Mouse (Mus musculus): Measurements from ENCODE around the gene Trim3. TPM values are rescaled to one million over a fixed set of nuclear protein-coding genes. Genes with fewer than 3 reads are reported as not detected.

The Trim3 gene
- polyA plus RNA-seq, 1 experiment from 2014 or later = 85.5 TPM

DNA sequence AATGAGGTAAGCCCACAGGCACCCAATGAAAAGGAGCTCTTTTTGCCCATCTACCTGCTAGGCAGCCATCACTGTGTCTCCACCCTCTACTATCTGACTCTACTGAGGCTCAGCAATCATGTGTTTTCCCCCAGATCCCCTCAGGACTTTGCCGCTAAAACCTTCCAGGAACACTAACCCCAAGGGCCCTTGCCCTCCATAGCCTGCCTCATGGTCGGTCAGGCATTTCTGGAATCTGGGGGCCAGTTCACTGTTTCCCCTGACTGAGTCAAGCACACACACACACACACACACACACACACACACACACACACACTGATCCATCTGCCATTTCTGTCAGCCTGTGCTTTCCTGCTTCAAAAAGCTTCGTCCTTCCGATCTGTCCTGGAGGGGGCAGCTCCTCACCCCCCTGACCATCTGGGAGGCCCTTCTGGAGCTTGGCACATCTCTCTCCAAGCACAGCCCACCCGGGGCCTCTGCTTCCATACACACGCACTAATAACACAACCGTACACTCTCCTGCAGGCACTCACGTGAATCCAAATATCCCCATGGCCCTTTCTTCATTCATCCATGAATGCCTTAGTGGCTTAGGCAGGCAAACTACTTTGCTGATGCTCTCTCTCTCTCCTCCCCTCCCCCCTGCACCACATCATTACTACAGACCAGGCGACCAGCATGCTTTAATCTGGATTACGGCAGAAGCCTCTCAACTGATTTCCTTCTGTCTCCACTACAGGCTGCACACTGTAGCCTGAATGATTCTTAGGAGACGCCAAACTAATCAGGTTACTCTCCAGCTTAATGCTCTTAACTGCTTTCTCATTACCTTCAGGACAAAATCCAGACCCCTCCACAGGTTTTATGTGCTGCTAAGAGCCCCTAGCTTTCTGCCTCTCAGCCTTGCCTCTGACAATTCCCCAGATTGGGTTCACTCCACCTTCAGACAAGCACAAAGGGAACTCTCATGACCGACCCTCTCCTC lies 63.6 kb downstream of the Trim3 start:
- Histone ChIP-seq H3K4me1 (replicated peaks; ENCODE audit: control insufficient read depth, insufficient read depth, low read length) (peaks cover 42% of the 10 kb centered on the region), H3K36me3 (replicated peaks; ENCODE audit: control insufficient read depth, insufficient read depth) (peaks cover 58% of the 10 kb centered on the region), H3K4me2 (replicated peaks) (peak overlapping the region; percentile 48), H3K27me3 (ENCODE audit: control insufficient read depth, insufficient read depth, low read length) (no peaks in the 10 kb centered on the region), H3K27ac (peak overlapping the region; percentile 79), H3K9me3 (ENCODE audit: control insufficient read depth, low read length) (no peaks in the 10 kb centered on the region), H3K9ac (peak overlapping the region; percentile 41), H3K4me3 (replicated peaks; ENCODE audit: low read length) (peak overlapping the region; percentile 18)
- DNase-seq (ENCODE audit: low spot score) (peak; percentile 32), ATAC-seq (ENCODE audit: low FRiP score) (peak; percentile 60)
- WGBS = 10% methylated on average over 12 of the region's 12 CpGs

DNA sequence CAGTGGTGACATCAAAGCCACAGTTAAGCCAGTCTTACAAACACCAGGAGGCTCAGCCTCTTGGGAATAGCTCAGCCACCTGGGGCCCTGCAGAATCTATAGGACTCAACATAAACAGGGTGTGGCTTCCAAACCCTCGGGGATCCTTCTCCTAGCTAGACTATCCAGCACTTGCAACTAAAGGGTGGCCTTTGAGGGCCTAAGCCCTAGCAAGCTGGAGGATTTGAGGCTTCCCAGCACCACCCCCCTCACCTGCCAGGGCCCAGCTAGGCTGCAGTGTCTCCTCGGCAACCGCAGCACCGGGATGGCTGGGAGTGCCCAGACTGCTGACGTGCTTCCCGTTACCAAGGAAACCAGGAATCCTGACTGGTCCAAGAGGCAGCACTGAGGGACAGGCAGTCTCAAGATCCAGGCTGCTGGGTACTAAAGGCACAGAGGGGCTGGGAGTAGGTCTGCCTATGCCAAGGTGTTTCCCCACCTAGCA lies 64.3 kb downstream of the Trim3 start:
- peak; percentile 74 for DNase-seq (ENCODE audit: low spot score)
- peak overlapping the region; percentile 48 for H3K4me2 ChIP-seq (replicated peaks)
- 2% methylated on average over 6 of the region's 6 CpGs for WGBS
- H3K27ac ChIP-seq = peak overlapping the region; percentile 79
- H3K9ac ChIP-seq = peak overlapping the region; percentile 41
- H3K9me3 ChIP-seq (ENCODE audit: control insufficient read depth, low read length) = no peaks in the 10 kb centered on the region
- peak; percentile 90 for ATAC-seq (ENCODE audit: low FRiP score)
- H3K4me3 ChIP-seq (replicated peaks; ENCODE audit: low read length) = peak overlapping the region; percentile 18
- peaks cover 37% of the 10 kb centered on the region for H3K4me1 ChIP-seq (replicated peaks; ENCODE audit: control insufficient read depth, insufficient read depth, low read length)
- peaks cover 62% of the 10 kb centered on the region for H3K36me3 ChIP-seq (replicated peaks; ENCODE audit: control insufficient read depth, insufficient read depth)
- no peaks in the 10 kb centered on the region for H3K27me3 ChIP-seq (ENCODE audit: control insufficient read depth, insufficient read depth, low read length)

DNA sequence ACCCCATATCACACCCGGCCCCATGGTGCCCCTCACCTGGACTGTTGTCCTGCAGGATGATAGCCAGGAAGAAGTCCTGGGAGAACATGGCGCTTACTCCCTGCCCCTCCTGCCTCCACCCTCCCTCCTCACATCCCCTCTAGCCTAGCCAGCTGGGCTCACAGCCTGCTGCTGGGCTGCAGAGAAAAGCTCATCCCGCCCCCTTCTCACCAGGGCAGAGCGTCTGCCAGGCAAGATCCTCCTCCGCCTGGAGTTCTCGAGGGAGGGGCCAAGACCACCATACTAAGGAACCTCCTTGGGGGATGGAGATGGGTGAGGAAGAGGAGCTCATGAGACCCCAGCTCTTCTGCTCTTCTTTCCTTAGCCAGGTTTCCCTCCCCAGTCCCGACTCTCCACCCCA lies 64.8 kb downstream of the Trim3 start:
- DNase-seq (ENCODE audit: low spot score) = peak; percentile 34
- Histone ChIP-seq H3K4me1 (replicated peaks; ENCODE audit: control insufficient read depth, insufficient read depth, low read length) (peaks cover 37% of the 10 kb centered on the region), H3K9ac (peak overlapping the region; percentile 41), H3K9me3 (ENCODE audit: control insufficient read depth, low read length) (no peaks in the 10 kb centered on the region), H3K27me3 (ENCODE audit: control insufficient read depth, insufficient read depth, low read length) (no peaks in the 10 kb centered on the region), H3K27ac (peak overlapping the region; percentile 79), H3K4me3 (replicated peaks; ENCODE audit: low read length) (peak overlapping the region; percentile 18), H3K4me2 (replicated peaks) (peak overlapping the region; percentile 48), H3K36me3 (replicated peaks; ENCODE audit: control insufficient read depth, insufficient read depth) (peaks cover 62% of the 10 kb centered on the region)
- peak; percentile 50 for ATAC-seq (ENCODE audit: low FRiP score)
- 8% methylated on average over 7 of the region's 7 CpGs for WGBS

DNA sequence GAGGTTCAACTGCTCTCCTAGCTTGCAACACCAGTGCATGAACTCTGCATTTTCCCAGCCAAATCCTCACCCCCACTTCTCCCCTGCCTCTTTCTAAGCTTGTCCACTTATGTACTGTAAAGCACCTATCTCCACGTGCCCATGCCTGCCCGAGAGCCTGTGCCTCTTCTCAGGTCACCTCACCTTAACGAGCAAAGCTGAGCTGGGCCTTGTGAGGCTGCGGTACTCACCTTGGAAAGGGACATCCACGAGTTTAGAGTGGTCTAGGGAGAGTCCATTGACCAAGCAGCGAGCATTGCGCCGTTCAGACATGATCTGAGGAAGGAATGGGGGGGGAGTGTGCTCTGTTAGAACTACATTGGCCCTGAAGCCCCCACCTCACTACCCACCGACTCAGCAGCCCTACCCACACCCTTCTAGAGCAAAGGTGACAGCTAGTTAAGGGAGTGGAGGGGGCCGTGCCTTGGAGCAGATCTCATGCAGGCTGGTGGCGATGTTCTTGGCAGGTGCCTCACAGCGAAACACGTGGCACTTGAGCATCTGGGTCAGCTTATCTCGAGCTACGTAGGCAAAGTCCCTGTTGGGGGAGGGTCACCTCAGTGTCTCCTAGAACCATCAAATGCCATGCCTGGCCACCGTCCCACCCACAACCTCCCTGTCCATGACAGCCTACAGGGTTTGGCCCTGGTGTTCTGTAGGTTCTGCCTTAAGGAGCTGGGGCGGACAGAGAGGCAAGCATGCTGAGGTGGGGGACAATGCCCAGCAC lies 68.1 kb downstream of the Trim3 start:
- no peak overlapping the region for H3K4me3 ChIP-seq (replicated peaks; ENCODE audit: low read length)
- peaks cover 26% of the 10 kb centered on the region for H3K4me1 ChIP-seq (replicated peaks; ENCODE audit: control insufficient read depth, insufficient read depth, low read length)
- H3K9ac ChIP-seq = no peak overlapping the region
- no peak overlapping the region for H3K27ac ChIP-seq
- no peaks in the 10 kb centered on the region for H3K9me3 ChIP-seq (ENCODE audit: control insufficient read depth, low read length)
- DNase-seq (ENCODE audit: low spot score) = no peak
- H3K36me3 ChIP-seq (replicated peaks; ENCODE audit: control insufficient read depth, insufficient read depth) = peaks cover 73% of the 10 kb centered on the region
- no peaks in the 10 kb centered on the region for H3K27me3 ChIP-seq (ENCODE audit: control insufficient read depth, insufficient read depth, low read length)
- 88% methylated on average over 17 of the region's 17 CpGs for WGBS
- no peak overlapping the region for H3K4me2 ChIP-seq (replicated peaks)
- no peak for ATAC-seq (ENCODE audit: low FRiP score)

DNA sequence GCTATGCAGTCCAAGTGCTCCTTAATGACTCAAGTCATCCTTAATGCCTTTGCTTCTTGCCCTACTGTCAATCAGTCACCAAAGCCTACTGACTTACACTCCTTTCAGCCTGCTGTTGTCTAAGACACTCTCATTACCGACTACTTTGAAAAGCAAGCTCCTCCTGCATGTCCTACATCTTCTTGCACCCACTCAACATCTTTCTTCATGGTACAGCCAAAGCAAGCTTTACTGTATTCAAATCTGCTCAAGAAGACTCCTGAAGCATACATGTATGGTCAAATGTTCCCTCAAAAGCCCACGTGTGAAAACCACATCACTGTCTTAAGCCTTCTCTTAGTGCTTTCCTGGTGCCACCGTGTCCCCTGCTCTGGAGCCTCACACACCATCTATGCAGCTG lies 70.0 kb downstream of the Trim3 start:
- no peak for DNase-seq (ENCODE audit: low spot score)
- Histone ChIP-seq H3K4me1 (replicated peaks; ENCODE audit: control insufficient read depth, insufficient read depth, low read length) (peaks cover 8% of the 10 kb centered on the region), H3K27ac (no peak overlapping the region), H3K27me3 (ENCODE audit: control insufficient read depth, insufficient read depth, low read length) (no peaks in the 10 kb centered on the region), H3K9ac (no peak overlapping the region), H3K4me2 (replicated peaks) (no peak overlapping the region), H3K9me3 (ENCODE audit: control insufficient read depth, low read length) (no peaks in the 10 kb centered on the region), H3K4me3 (replicated peaks; ENCODE audit: low read length) (no peak overlapping the region), H3K36me3 (replicated peaks; ENCODE audit: control insufficient read depth, insufficient read depth) (peaks cover 92% of the 10 kb centered on the region)
- 83% methylated on average over 3 of the region's 3 CpGs for WGBS
- ATAC-seq (ENCODE audit: low FRiP score) = no peak

DNA sequence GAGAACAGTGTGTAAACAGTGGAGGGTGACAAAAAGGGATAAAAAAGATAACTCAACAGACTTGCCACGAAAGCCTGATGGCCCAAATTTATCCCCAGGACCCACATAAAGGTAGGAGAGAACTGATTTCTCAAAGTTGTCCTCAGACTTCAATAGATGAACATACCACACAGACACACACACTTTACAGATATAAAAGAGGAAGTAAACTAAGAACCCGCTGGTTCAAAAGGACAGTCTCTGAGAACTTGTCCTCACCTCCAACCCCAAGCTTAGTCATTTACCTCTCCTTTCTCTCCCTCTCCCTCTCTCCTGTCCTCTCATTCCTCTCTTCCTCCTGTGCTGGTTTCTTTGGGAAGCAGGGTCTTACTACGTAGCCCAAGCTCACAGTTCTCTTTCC lies 71.1 kb downstream of the Trim3 start:
- WGBS = 96% methylated on average over 3 of the region's 3 CpGs
- H3K4me1 ChIP-seq (replicated peaks; ENCODE audit: control insufficient read depth, insufficient read depth, low read length) = no peaks in the 10 kb centered on the region

DNA sequence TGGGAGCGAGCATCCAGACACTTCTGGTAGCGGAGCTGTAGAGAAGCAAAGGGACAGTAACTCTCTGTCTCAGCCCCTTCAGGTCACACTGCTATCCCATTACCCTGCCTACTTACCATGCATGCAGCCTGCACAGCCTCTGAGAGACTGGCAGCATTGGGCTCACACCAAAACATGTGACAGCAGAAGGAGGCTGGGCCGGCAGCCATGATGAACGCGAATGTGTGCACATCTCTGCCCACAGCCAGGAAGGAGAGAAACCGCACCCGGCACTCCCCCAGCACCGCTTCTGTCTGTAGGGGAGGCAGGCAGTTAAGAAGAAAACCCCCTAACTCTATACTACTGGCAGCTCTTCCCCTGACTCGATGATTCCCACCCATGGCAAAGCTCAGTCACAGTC lies 74.4 kb downstream of the Trim3 start:
- Histone ChIP-seq H3K4me1 (replicated peaks; ENCODE audit: control insufficient read depth, insufficient read depth, low read length) (peaks cover 15% of the 10 kb centered on the region), H3K4me2 (replicated peaks) (no peak overlapping the region), H3K36me3 (replicated peaks; ENCODE audit: control insufficient read depth, insufficient read depth) (peaks cover 66% of the 10 kb centered on the region), H3K4me3 (replicated peaks; ENCODE audit: low read length) (no peak overlapping the region), H3K27me3 (ENCODE audit: control insufficient read depth, insufficient read depth, low read length) (no peaks in the 10 kb centered on the region), H3K9ac (no peak overlapping the region), H3K9me3 (ENCODE audit: control insufficient read depth, low read length) (no peaks in the 10 kb centered on the region), H3K27ac (no peak overlapping the region)
- DNase-seq (ENCODE audit: low spot score) (no peak), ATAC-seq (ENCODE audit: low FRiP score) (no peak)
- WGBS = 94% methylated on average over 9 of the region's 9 CpGs

More for the DNA sequence above, 71.1 kb downstream of the Trim3 start:
- Histone ChIP-seq H3K27me3 (ENCODE audit: control insufficient read depth, insufficient read depth, low read length) (no peaks in the 10 kb centered on the region), H3K9me3 (ENCODE audit: control insufficient read depth, low read length) (no peaks in the 10 kb centered on the region), H3K9ac (no peak overlapping the region), H3K4me3 (replicated peaks; ENCODE audit: low read length) (no peak overlapping the region), H3K4me2 (replicated peaks) (no peak overlapping the region), H3K27ac (no peak overlapping the region), H3K36me3 (replicated peaks; ENCODE audit: control insufficient read depth, insufficient read depth) (peaks cover 93% of the 10 kb centered on the region)
- no peak for DNase-seq (ENCODE audit: low spot score)
- ATAC-seq (ENCODE audit: low FRiP score) = no peak

DNA sequence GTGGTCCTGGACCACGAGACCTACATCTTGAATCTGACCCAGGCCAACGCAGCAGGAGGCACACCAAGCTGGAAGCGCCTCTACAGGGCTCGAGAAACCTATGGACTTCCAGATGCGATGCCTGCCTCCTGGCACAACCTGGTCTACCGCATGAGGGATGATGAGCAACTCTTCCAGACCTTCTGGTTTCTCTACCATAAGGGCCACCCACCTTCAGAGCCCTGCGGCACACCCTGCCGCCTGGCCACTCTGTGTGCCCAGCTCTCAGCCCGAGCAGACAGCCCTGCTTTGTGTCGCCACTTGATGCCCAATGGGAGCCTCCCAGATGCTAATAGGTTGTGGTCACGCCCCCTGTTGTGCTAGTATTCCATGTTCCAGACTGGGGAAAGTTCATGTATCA lies 75.7 kb downstream of the Trim3 start:
- H3K4me3 ChIP-seq (replicated peaks; ENCODE audit: low read length) = no peak overlapping the region
- DNase-seq (ENCODE audit: low spot score) (no peak), ATAC-seq (ENCODE audit: low FRiP score) (no peak)
- H3K4me2 ChIP-seq (replicated peaks) = no peak overlapping the region
- H3K4me1 ChIP-seq (replicated peaks; ENCODE audit: control insufficient read depth, insufficient read depth, low read length) = peaks cover 15% of the 10 kb centered on the region
- peaks cover 56% of the 10 kb centered on the region for H3K36me3 ChIP-seq (replicated peaks; ENCODE audit: control insufficient read depth, insufficient read depth)
- H3K9ac ChIP-seq = no peak overlapping the region
- no peak overlapping the region for H3K27ac ChIP-seq
- no peaks in the 10 kb centered on the region for H3K27me3 ChIP-seq (ENCODE audit: control insufficient read depth, insufficient read depth, low read length)
- H3K9me3 ChIP-seq (ENCODE audit: control insufficient read depth, low read length) = no peaks in the 10 kb centered on the region
- WGBS = 80% methylated on average over 11 of the region's 11 CpGs

DNA sequence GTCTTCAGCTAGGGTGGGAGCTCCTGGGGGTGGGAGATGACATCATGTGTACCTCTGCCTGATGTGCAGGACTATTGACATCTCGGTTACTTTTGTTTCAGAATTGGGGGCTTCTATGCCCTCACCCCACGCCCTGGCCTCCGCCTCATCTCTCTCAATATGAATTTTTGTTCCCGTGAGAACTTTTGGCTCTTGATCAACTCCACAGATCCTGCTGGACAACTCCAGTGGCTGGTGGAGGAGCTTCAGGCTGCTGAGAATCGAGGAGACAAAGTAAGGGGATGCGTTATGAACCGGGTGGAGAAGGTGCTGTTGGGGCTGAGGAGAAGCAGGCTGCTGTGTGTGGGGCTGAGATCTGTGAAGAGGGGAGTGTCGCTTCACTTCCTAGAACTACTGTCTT lies 77.0 kb downstream of the Trim3 start:
- H3K27me3 ChIP-seq (ENCODE audit: control insufficient read depth, insufficient read depth, low read length) = no peaks in the 10 kb centered on the region
- ATAC-seq (ENCODE audit: low FRiP score) = no peak
- H3K4me1 ChIP-seq (replicated peaks; ENCODE audit: control insufficient read depth, insufficient read depth, low read length) = peaks cover 15% of the 10 kb centered on the region
- H3K36me3 ChIP-seq (replicated peaks; ENCODE audit: control insufficient read depth, insufficient read depth) = peaks cover 46% of the 10 kb centered on the region
- DNase-seq (ENCODE audit: low spot score) = no peak
- WGBS = 92% methylated on average over 8 of the region's 8 CpGs
- peak overlapping the region; percentile 80; the same call in 1 of the 2 replicates for H3K4me2 ChIP-seq (replicated peaks)
- H3K4me3 ChIP-seq (replicated peaks; ENCODE audit: low read length) = no peak overlapping the region
- H3K9ac ChIP-seq = no peak overlapping the region
- no peaks in the 10 kb centered on the region for H3K9me3 ChIP-seq (ENCODE audit: control insufficient read depth, low read length)
- H3K27ac ChIP-seq = no peak overlapping the region
